Mouse (Mus musculus) limb, embryonic 14.5 days (tissue): ENCODE data around the gene Aup1. TPM values are rescaled to one million over a fixed set of nuclear protein-coding genes. Genes with fewer than 3 reads are reported as not detected.

Experiments
- ATAC-seq: fragments of 200-750 bp; cut with Nextera tagmentation; 2 replicates; pipeline ENCODE4 v1.8.0; 2017; ENCODE audit warnings: low read depth, moderate number of reproducible peaks, moderate TSS enrichment; ENCODE audit not compliant: low FRiP score
- DNase-seq: peaks from one replicate; pipeline ENCODE4 v3.0.0-alpha.2; 2015; ENCODE audit warnings: low spot score
- H3K27ac ChIP-seq: fragments of 300-500 bp; sonication (generic); replicated peaks from 2 replicates; pipeline ENCODE4 v1.5.1; 2014; ENCODE audit warnings: low read depth, mild to moderate bottlenecking, low read length, moderate library complexity, mixed read lengths
- H3K27me3 ChIP-seq: fragments of 300-500 bp; sonication (generic); 2 replicates; pipeline ENCODE4 v1.6.1; 2014; ENCODE audit warnings: low read length, mixed read lengths; ENCODE audit not compliant: control insufficient read depth, insufficient read depth
- H3K36me3 ChIP-seq: fragments of 300-500 bp; sonication (generic); 2 replicates; pipeline ENCODE4 v1.6.1; 2014; ENCODE audit warnings: mild to moderate bottlenecking, low read length, moderate library complexity, mixed read lengths; ENCODE audit not compliant: control insufficient read depth, insufficient read depth
- H3K4me1 ChIP-seq: fragments of 300-500 bp; sonication (generic); 2 replicates; pipeline ENCODE4 v1.6.1; 2014; ENCODE audit warnings: antibody characterized with exemption, low read length, mixed read lengths; ENCODE audit not compliant: control insufficient read depth, insufficient read depth
- H3K4me2 ChIP-seq: fragments of 300-500 bp; sonication (generic); replicated peaks from 2 replicates; pipeline ENCODE4 v1.6.1; 2014; ENCODE audit warnings: low read depth, mild to moderate bottlenecking, low read length, moderate library complexity; ENCODE audit not compliant: severe bottlenecking
- H3K4me3 ChIP-seq: fragments of 300-500 bp; sonication (generic); replicated peaks from 2 replicates; pipeline ENCODE4 v1.5.1; 2014; ENCODE audit warnings: low read length
- H3K9ac ChIP-seq: fragments of 300-500 bp; sonication (generic); 2 replicates; pipeline ENCODE4 v1.6.1; 2014; ENCODE audit warnings: mild to moderate bottlenecking, low read depth, low read length, moderate library complexity; ENCODE audit not compliant: severe bottlenecking
- H3K9me3 ChIP-seq: fragments of 300-500 bp; sonication (generic); 2 replicates; pipeline ENCODE4 v1.6.1; 2016; ENCODE audit warnings: low read length; ENCODE audit not compliant: control insufficient read depth
- POLR2A ChIP-seq: fragments of 200-500 bp; IDR thresholded peaks from 2 replicates; pipeline ENCODE4 v1.8.0; 2012; ENCODE audit warnings: inconsistent platforms, mild to moderate bottlenecking, moderate library complexity, borderline replicate concordance; ENCODE audit not compliant: insufficient read depth, insufficient read length; ENCODE audit errors: extremely low read depth
- WGBS: fragments of 180-500 bp; shearing (Covaris S2); extraction: QIAGEN DNeasy Blood & Tissue Kit; methylation state at CpG from one replicate; pipeline ENCODE4 v1.1.7; 2014; 5-methylcytosine and 5-hydroxymethylcytosine counted together
- polyA plus RNA-seq, 2 experiments: library from polyadenylated mRNA; depleted of rRNA in 1 of 2; stranded (reverse) in 1 of 2; unstranded in 1 of 2; fragments of >200 nt; fragmentation: Nextera tagmentation in 1 of 2; extraction: Ambion mirVana in 1 of 2; gene quantifications; 2 replicates each; pipeline versions ENCODE4 v1.2.1 to v1.2.3; 2012 to 2014

Aup1 gene
- polyA plus RNA-seq, 2 experiments: 131 to 331 TPM

DNA sequence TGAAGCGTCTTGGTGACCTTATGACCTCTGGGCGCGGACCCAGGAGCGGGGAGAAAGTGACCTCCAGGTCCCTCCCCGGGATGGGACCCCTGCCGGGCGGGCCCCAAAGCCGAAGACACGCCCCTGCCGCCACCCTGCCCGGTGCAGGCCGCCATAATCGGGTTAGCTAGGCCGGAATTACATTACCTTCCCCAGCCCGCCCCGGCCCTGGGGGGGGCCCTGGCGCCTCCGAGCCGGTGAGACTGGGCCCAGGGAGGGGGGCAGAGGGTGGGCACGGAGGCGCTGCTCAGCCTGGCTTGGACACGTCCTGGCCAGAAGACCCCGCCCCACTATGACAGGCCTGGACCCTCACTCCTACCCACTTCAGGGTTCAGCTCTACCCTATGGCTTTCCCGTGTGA lies 16.9 kb downstream of the Aup1 start:
- Histone ChIP-seq H3K27me3 (peaks cover 89% of the 10 kb centered on the region), H3K9me3 (no peaks in the 10 kb centered on the region), H3K36me3 (no peaks in the 10 kb centered on the region), H3K4me2 (no peak overlapping the region), H3K27ac (no peak overlapping the region), H3K4me1 (no peaks in the 10 kb centered on the region), H3K9ac (no peak overlapping the region), H3K4me3 (peak overlapping the region; percentile 17)
- 0% methylated on average over 19 of the region's 24 CpGs for WGBS
- ATAC-seq (no peak), DNase-seq (no peak)
- no peak for TF ChIP-seq POLR2A

DNA sequence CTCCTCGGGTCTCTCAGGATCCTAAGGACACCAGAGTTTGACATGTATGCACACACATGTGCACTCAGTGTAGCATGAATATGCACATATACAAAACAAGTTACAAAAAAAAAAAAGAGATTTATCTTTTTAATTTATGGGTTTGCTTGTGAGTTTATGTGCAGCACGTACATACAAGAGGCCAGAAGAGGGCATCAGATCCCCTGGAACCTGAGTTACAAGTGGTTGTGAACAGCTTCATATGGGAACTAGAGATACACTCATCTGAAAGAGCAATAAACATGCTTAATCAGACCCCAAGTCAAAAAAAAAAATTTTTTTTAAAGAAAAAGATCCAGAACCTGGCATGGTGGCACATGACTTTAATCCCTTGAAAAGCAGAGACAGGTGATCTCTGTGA lies 20.7 kb downstream of the Aup1 start:
- DNase-seq: no peak
- Histone ChIP-seq H3K27ac (no peak overlapping the region), H3K4me3 (no peak overlapping the region), H3K27me3 (peaks cover 52% of the 10 kb centered on the region), H3K9ac (no peak overlapping the region), H3K36me3 (peaks cover 5% of the 10 kb centered on the region; the same call in 1 of the 2 replicates), H3K4me2 (no peak overlapping the region), H3K4me1 (0 out of 2 replicates have a peak, but pooled peaks cover 5% of the 10 kb centered on the region), H3K9me3 (no peaks in the 10 kb centered on the region)
- WGBS: 19% methylated on average over 2 of the region's 2 CpGs
- TF ChIP-seq POLR2A: no peak
- no peak for ATAC-seq

DNA sequence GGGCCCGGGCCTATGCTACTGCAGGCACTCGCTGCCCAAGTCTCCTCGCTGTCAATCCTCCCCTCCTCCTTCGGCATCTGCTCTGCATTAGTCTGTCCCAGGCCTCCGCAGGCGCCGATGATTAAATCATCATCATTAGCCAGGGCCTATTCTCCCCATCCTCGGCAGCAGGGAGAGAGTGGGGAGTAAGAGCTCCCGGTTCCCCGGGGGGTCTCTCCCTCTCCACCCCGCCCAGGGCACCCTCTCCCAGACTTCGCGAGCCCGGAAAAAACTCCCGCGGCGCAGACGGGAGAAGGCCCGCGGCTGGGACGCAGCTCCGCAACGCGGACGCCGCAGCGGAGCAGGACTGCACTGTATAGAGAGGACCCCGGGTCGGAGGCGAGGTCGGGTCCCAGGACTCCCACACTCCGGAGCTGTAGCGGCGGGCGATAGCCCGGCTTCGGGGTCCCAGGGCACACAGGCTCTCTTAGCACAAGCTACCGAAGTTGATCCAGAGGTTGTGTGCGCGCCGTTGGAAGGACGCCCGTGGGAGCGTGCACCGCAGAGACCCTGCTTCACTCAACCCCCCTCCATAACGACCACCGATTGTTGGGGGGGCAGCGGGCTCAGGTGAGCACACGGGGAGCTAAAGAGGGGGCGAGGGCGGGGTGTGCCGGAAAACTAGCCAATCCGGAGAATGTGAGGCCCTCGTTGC lies 23.5 kb downstream of the Aup1 start, which contains the start of gene Pcgf1:
Pcgf1 (plus strand) TSS at position 240 of the 694 bp plus-strand sequence.
- Histone ChIP-seq H3K9me3 (no peaks in the 10 kb centered on the region), H3K4me2 (peak within 1 kb of the TSS; percentile 98), H3K27me3 (peaks cover 24% of the 10 kb centered on the region), H3K9ac (peak within 1 kb of the TSS; percentile 73), H3K4me3 (peak within 1 kb of the TSS; percentile 78), H3K27ac (peak within 1 kb of the TSS; percentile 82), H3K4me1 (0 out of 2 replicates have a peak, but pooled peaks cover 5% of the 10 kb centered on the region), H3K36me3 (peaks cover 26% of the 10 kb centered on the region)
- TF ChIP-seq POLR2A: no peak
- DNase-seq (peak; percentile 97), ATAC-seq (peak; percentile 59)
- WGBS: under 1% methylated on average over 43 of the region's 54 CpGs

DNA sequence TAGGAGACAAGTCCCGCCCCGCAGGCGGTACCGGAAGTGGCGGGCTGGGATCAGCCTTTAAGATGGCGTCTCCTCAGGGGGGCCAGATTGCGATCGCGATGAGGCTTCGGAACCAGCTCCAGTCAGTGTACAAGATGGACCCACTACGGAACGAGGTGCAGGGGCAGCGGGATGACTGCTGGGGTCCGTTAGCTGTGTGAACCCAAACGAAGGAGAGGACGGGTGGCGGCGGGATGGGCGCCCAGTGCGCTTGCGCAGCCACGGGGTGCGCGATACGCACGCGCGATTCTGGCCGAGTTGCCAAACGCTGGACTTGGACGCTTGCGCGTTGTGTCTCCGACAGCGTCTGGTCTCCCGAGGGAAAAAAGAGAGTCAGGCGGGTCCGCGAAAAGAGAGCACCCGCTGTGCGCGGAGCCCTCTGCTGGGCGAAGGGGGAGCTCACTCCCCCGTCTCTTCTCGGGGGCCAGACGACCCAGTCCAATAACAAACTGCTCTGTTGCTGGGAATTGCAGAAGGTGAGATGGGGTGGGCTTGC lies 24.1 kb downstream of the Aup1 start:
- peak overlapping the region; percentile 78 for H3K4me3 ChIP-seq
- H3K9me3 ChIP-seq: no peaks in the 10 kb centered on the region
- H3K4me1 ChIP-seq: 0 out of 2 replicates have a peak, but pooled peaks cover 5% of the 10 kb centered on the region
- ATAC-seq (peak; percentile 95), DNase-seq (peak; percentile 88)
- peak overlapping the region; percentile 82 for H3K27ac ChIP-seq
- peak; percentile 28; the same call in 1 of the 2 replicates for TF ChIP-seq POLR2A
- H3K27me3 ChIP-seq: peaks cover 24% of the 10 kb centered on the region
- under 1% methylated on average over 46 of the region's 46 CpGs for WGBS
- H3K36me3 ChIP-seq: peaks cover 26% of the 10 kb centered on the region
- H3K4me2 ChIP-seq: peak overlapping the region; percentile 75
- peak overlapping the region; percentile 73 for H3K9ac ChIP-seq

DNA sequence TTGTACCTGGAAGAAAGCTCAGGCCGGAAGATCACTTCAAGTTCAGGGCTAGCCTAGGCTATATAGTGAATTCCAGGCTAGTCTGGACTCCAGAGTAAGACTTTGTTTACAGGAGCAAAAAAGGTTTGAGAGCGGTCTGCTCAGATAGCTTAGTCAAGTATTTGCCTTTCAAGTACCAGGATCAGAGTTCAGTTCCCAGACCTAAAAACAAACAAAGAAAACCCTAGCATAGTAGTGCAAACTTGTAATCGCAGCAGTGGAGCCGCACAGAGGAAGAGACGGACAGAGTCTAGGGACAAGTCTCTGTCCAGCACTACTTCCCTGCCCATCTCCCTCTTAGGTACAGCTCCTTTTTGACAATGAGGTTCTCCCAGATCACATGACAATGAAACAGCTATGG lies 25.9 kb downstream of the Aup1 start:
- Histone ChIP-seq H3K4me1 (0 out of 2 replicates have a peak, but pooled peaks cover 5% of the 10 kb centered on the region), H3K9me3 (no peaks in the 10 kb centered on the region), H3K4me3 (no peak overlapping the region), H3K4me2 (no peak overlapping the region), H3K27me3 (peaks cover 28% of the 10 kb centered on the region), H3K9ac (no peak overlapping the region), H3K27ac (no peak overlapping the region), H3K36me3 (peaks cover 26% of the 10 kb centered on the region)
- no peak for TF ChIP-seq POLR2A
- WGBS: 96% methylated on average over 5 of the region's 5 CpGs
- ATAC-seq (no peak), DNase-seq (no peak)
